Mouse (Mus musculus): ENCODE measurements around the gene Ripply3. TPM values are rescaled to one million over a fixed set of nuclear protein-coding genes. Genes with fewer than 3 reads are reported as not detected.

Gene Ripply3
- polyA plus RNA-seq, 1 experiment from 2014 or later, result 4.5 TPM

Other genes starting within 250 kb of the Ripply3 start
- gene Sim2, start 243.5 kb upstream of the Ripply3 start, polyA plus RNA-seq (2015; fragmentation: Nextera tagmentation; extraction: Ambion mirVana), result not detected in 2 replicates
- 7.2 and 7.4 TPM in 2 replicates for gene Hlcs, start 14.8 kb upstream of the Ripply3 start, polyA plus RNA-seq (2015; fragmentation: Nextera tagmentation; extraction: Ambion mirVana)
- gene Ttc3, start 42.2 kb downstream of the Ripply3 start, polyA plus RNA-seq (2015; fragmentation: Nextera tagmentation; extraction: Ambion mirVana), result 120 and 128 TPM in 2 replicates
- gene Pigp, start 43.4 kb downstream of the Ripply3 start, polyA plus RNA-seq (2015; fragmentation: Nextera tagmentation; extraction: Ambion mirVana), result 121 and 129 TPM in 2 replicates
- 67.7 and 71.8 TPM in 2 replicates for gene Vps26c, start 198.4 kb downstream of the Ripply3 start, polyA plus RNA-seq (2015; fragmentation: Nextera tagmentation; extraction: Ambion mirVana)
- 7.1 and 7.3 TPM in 2 replicates for gene Dyrk1a, start 241.6 kb downstream of the Ripply3 start, polyA plus RNA-seq (2015; fragmentation: Nextera tagmentation; extraction: Ambion mirVana)